Mouse (Mus musculus) layer of hippocampus, adult 9-11 months (tissue): ENCODE data around the gene Nr0b1.

Experiments used
- DNase-seq: peaks from one replicate; pipeline ENCODE4 v3.0.0; 2022

Nr0b1 gene

GRCm38 (mm10) chrX:86191614-86192419 lies at the start of gene Nr0b1:
Gene Nr0b1 (plus strand): TSS chrX:86191764.
- no peak for DNase-seq

- no peak for DNase-seq
These were observed 4.3 kb upstream of the Nr0b1 start for GRCm38 (mm10) chrX:86187250-86187649.

GRCm38 (mm10) chrX:86192420-86192994 lies 943 bp downstream of the Nr0b1 start:
- no peak for DNase-seq

- DNase-seq: no peak
These were observed 1.8 kb downstream of the Nr0b1 start for GRCm38 (mm10) chrX:86193386-86193785.

- no peak for DNase-seq
These were observed 45.7 kb downstream of the Nr0b1 start for GRCm38 (mm10) chrX:86237246-86237645.
